ENCODE assay signal across 27 mouse cellular contexts in the genomic region with DNA sequence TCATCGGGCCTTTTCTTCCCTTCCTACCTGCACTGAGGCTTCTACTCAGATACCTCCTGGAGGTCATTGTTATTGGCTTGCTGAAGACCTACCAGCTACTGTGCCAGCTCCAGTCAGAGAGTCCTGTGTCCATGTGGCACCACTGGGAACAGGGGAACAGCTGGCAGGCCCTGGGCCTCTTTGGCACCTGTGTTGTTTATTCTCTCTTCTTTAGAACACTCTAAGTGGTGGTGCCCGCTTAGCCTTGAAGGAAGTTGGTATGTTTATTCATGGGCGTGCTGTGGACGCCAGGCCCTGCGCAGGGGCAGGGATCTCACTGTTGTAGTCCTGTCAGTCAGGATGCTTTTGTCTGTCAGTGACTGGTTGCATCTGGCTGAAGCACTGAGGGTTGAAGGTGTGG.
DNase-seq lines count a peak whose midpoint lies in the region; ATAC-seq and TF ChIP-seq lines count a peak whose summit lies in the region.
"Had no signal": no experiment of that assay in that cellular context is flagged by ENCODE, and none has a peak within 500 bp of the region (broad histone marks: within the 10 kb centered on the region; RNA-seq: fewer than 3 reads in every experiment).

No protein-coding gene starts in this region.

- no peak for TF ChIP-seq CTCF in lung, postnatal 0 days (IDR thresholded peaks at IDR 0.05)

- no peaks in the 10 kb centered on the region for H3K9me3 ChIP-seq in lung, postnatal 0 days (ENCODE audit: low read length)
- H3K9me3 ChIP-seq: embryonic facial prominence, embryonic 12.5 days; embryonic facial prominence, embryonic 15.5 days; hindbrain, embryonic 10.5 days; hindbrain, embryonic 13.5 days had no signal

- H3K27ac ChIP-seq in lung, postnatal 0 days (ENCODE audit: low read length), result no peak overlapping the region
- H3K27ac ChIP-seq: embryonic facial prominence, embryonic 12.5 days; embryonic facial prominence, embryonic 15.5 days; gastrocnemius, adult 2 months; hindbrain, embryonic 10.5 days; hindbrain, embryonic 13.5 days had no signal

- WGBS in lung, postnatal 0 days, result 48% methylated on average over 5 of the region's 5 CpGs

- peak; percentile 71 for ATAC-seq in lung, postnatal 0 days
- ATAC-seq in monocyte, adult 5-6 weeks (replicated peaks; ENCODE audit: insufficient number of reproducible peaks, low FRiP score, low TSS enrichment, poor library complexity, severe bottlenecking), result no peak
- ATAC-seq: forebrain, embryonic 14.5 days; forebrain, postnatal 0 days; hindbrain, embryonic 16.5 days; Patski had no signal

- no peaks in the 10 kb centered on the region for H3K36me3 ChIP-seq in lung, postnatal 0 days (ENCODE audit: insufficient read depth, low read length)
- H3K36me3 ChIP-seq: embryonic facial prominence, embryonic 12.5 days; embryonic facial prominence, embryonic 15.5 days; G1E; hindbrain, embryonic 10.5 days; hindbrain, embryonic 13.5 days had no signal

- H3K27me3 ChIP-seq in lung, postnatal 0 days (replicated peaks; ENCODE audit: insufficient read depth, low read length), result no peaks in the 10 kb centered on the region
- H3K27me3 ChIP-seq: CH12.LX; embryonic facial prominence, embryonic 12.5 days; embryonic facial prominence, embryonic 15.5 days; hindbrain, embryonic 13.5 days; Patski had no signal

- H3K4me1 ChIP-seq in lung, postnatal 0 days (ENCODE audit: insufficient read depth, low read depth, low read length), result no peaks in the 10 kb centered on the region
- H3K4me1 ChIP-seq: embryonic facial prominence, embryonic 12.5 days; embryonic facial prominence, embryonic 15.5 days; hindbrain, embryonic 10.5 days; hindbrain, embryonic 13.5 days had no signal

- no peak overlapping the region for H3K4me2 ChIP-seq in lung, postnatal 0 days (replicated peaks; ENCODE audit: low read depth, low read length)
- H3K4me2 ChIP-seq: embryonic facial prominence, embryonic 12.5 days; embryonic facial prominence, embryonic 15.5 days; heart, embryonic 11.5 days; hindbrain, embryonic 13.5 days had no signal

- H3K9ac ChIP-seq in lung, postnatal 0 days (replicated peaks; ENCODE audit: low read depth), result no peak overlapping the region
- H3K9ac ChIP-seq: embryonic facial prominence, embryonic 12.5 days; embryonic facial prominence, embryonic 15.5 days; forebrain, postnatal 0 days; hindbrain, embryonic 13.5 days had no signal

- peak; percentile 28 to 44 for DNase-seq in lung, adult 18-20 months
- DNase-seq in lung, postnatal 14 days, result no peak
- DNase-seq in ZHBTc4 (ENCODE audit: low read depth, low spot score), result peak; percentile 21
- peak; percentile 48 for DNase-seq in lung, postnatal 0 days (ENCODE audit: low spot score)
- no peak for DNase-seq in urinary bladder, postnatal 14 days (ENCODE audit: low spot score)
- DNase-seq: adrenal gland, adult 2 months; adrenal gland, postnatal 14 days; B cell, adult 2 months; cerebellum, adult 11 months; cerebellum, adult 2 months; cerebellum, adult 9-11 months; cerebellum, postnatal 25 days; forebrain, postnatal 0 days; gastrocnemius, adult 2 months; gastrocnemius, postnatal 14 days; heart, adult 11 months had no signal

- TF ChIP-seq EP300 in lung, postnatal 0 days (IDR thresholded peaks at IDR 0.05), result no peak

- no peak overlapping the region for H3K4me3 ChIP-seq in lung, postnatal 0 days (ENCODE audit: low read depth, low read length)
- H3K4me3 ChIP-seq: embryonic facial prominence, embryonic 12.5 days; embryonic facial prominence, embryonic 15.5 days; gastrocnemius, adult 2 months; hindbrain, embryonic 10.5 days; hindbrain, embryonic 13.5 days had no signal

Comparison
In these comparisons a context has a peak if more than half of its experiments do, and no peak if none do; other contexts are left out.
1. DNase-seq: peak in lung, adult 18-20 months (2 of 2), ZHBTc4 (single experiment) and lung, postnatal 0 days (single experiment); none in lung, postnatal 14 days (single experiment) and urinary bladder, postnatal 14 days (single experiment).